16 mouse cellular contexts compared by ENCODE assay signal in the genomic region with DNA sequence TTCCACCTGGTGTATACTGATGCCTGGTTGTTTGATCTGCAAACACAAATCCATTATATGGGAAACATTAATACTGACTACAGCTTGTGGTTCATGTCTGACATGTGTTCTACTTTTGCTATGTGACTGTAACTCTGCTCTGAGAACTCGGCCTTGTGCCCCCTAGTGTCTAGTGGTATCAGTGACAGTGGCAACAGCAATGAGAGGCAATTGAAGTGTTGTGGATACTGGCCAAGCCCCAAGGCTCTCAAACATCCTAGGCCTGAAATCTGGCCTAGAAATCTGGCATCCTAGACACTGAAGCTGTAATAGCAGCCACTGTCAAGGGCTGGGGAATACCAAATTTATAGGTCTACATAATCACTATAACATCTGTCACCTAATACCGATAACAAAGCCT. TPM values are rescaled to one million over a fixed set of nuclear protein-coding genes. Genes with fewer than 3 reads are reported as not detected.
A peak's percentile ranks its signal among the peaks of the same experiment; 100 is the strongest.
DNase-seq lines count a peak whose midpoint lies in the region; ATAC-seq and TF ChIP-seq lines count a peak whose summit lies in the region.
"Had no signal": no experiment of that assay in that cellular context is flagged by ENCODE, and none has a peak within 500 bp of the region (broad histone marks: within the 10 kb centered on the region; RNA-seq: fewer than 3 reads in every experiment).

No protein-coding gene starts in this region.

- no peaks in the 10 kb centered on the region for H3K9me3 ChIP-seq in intestine, postnatal 0 days (ENCODE audit: control insufficient read depth)
- no peaks in the 10 kb centered on the region for H3K9me3 ChIP-seq in intestine, embryonic 16.5 days (ENCODE audit: control insufficient read depth, low read length)
- H3K9me3 ChIP-seq: embryonic facial prominence, embryonic 12.5 days; heart, embryonic 13.5 days; megakaryocyte, embryonic 14.5 days; neural tube, embryonic 12.5 days had no signal

- peak; percentile 62 for TF ChIP-seq CTCF in intestine, postnatal 0 days (IDR thresholded peaks at IDR 0.05; ENCODE audit: low read depth)

- 60% methylated on average over 2 of the region's 2 CpGs for WGBS in intestine, postnatal 0 days
- 65% methylated on average over 2 of the region's 2 CpGs for WGBS in intestine, embryonic 16.5 days

- DNase-seq in 3T3-L1 (ENCODE audit: low read depth, low spot score) = peak; percentile 74
- peak; percentile 55 for DNase-seq in ES-CJ7 (ENCODE audit: low read depth, low spot score)
- DNase-seq in c-Kit-positive CD71-positive TER-119-positive erythroid progenitor cells, embryonic 14.5 days (ENCODE audit: low spot score) = peak; percentile 60
- DNase-seq in natural killer cell, adult 2 months (ENCODE audit: low spot score in 2 of 2) = no peak
- DNase-seq in testis, postnatal 10 days (ENCODE audit: low spot score) = no peak
- DNase-seq: forebrain, postnatal 0 days had no signal

- 0 out of 2 replicates have a peak, but pooled peaks cover 4% of the 10 kb centered on the region for H3K4me1 ChIP-seq in intestine, postnatal 0 days (replicated peaks; ENCODE audit: control insufficient read depth, insufficient read depth, low read length)
- H3K4me1 ChIP-seq in intestine, embryonic 16.5 days (ENCODE audit: control insufficient read depth, insufficient read depth, low read length) = no peaks in the 10 kb centered on the region
- H3K4me1 ChIP-seq: embryonic facial prominence, embryonic 12.5 days; heart, embryonic 13.5 days; megakaryocyte, embryonic 14.5 days; neural tube, embryonic 12.5 days had no signal

- no peak overlapping the region for H3K27ac ChIP-seq in intestine, postnatal 0 days (ENCODE audit: low read depth, low read length)
- H3K27ac ChIP-seq in intestine, embryonic 16.5 days (ENCODE audit: low read length) = no peak overlapping the region
- H3K27ac ChIP-seq: embryonic facial prominence, embryonic 12.5 days; heart, embryonic 13.5 days; neural tube, embryonic 12.5 days had no signal

- no peaks in the 10 kb centered on the region for H3K36me3 ChIP-seq in intestine, postnatal 0 days (ENCODE audit: control insufficient read depth, insufficient read depth)
- H3K36me3 ChIP-seq in intestine, embryonic 16.5 days (ENCODE audit: control insufficient read depth, insufficient read depth, low read length) = no peaks in the 10 kb centered on the region
- H3K36me3 ChIP-seq: embryonic facial prominence, embryonic 12.5 days; heart, embryonic 13.5 days; neural tube, embryonic 12.5 days had no signal

- no peak for ATAC-seq in intestine, postnatal 0 days
- no peak for ATAC-seq in intestine, embryonic 16.5 days
- ATAC-seq in frontal cortex, adult (ENCODE audit: low TSS enrichment) = no peak
- ATAC-seq: forebrain, postnatal 0 days; hindbrain, embryonic 16.5 days had no signal

- H3K4me2 ChIP-seq in intestine, postnatal 0 days (replicated peaks; ENCODE audit: low read depth) = no peak overlapping the region
- no peak overlapping the region for H3K4me2 ChIP-seq in intestine, embryonic 16.5 days (ENCODE audit: low read depth, low read length)
- H3K4me2 ChIP-seq: embryonic facial prominence, embryonic 12.5 days; heart, embryonic 13.5 days; neural tube, embryonic 12.5 days had no signal

- H3K27me3 ChIP-seq in intestine, postnatal 0 days (replicated peaks; ENCODE audit: control insufficient read depth, insufficient read depth, low read length) = no peaks in the 10 kb centered on the region
- H3K27me3 ChIP-seq in intestine, embryonic 16.5 days (replicated peaks; ENCODE audit: control insufficient read depth, insufficient read depth, low read length) = no peaks in the 10 kb centered on the region
- H3K27me3 ChIP-seq: embryonic facial prominence, embryonic 12.5 days; heart, embryonic 13.5 days; neural tube, embryonic 12.5 days had no signal

- no peak overlapping the region for H3K9ac ChIP-seq in intestine, postnatal 0 days (ENCODE audit: low read depth, low read length)
- no peak overlapping the region for H3K9ac ChIP-seq in intestine, embryonic 16.5 days (ENCODE audit: low read depth, low read length)
- H3K9ac ChIP-seq: embryonic facial prominence, embryonic 12.5 days; forebrain, postnatal 0 days; heart, embryonic 13.5 days; neural tube, embryonic 12.5 days had no signal

- no peak overlapping the region for H3K4me3 ChIP-seq in intestine, postnatal 0 days (ENCODE audit: low read depth, low read length)
- H3K4me3 ChIP-seq in intestine, embryonic 16.5 days (ENCODE audit: low read length) = no peak overlapping the region
- H3K4me3 ChIP-seq: embryonic facial prominence, embryonic 12.5 days; heart, embryonic 13.5 days; megakaryocyte, embryonic 14.5 days; neural tube, embryonic 12.5 days had no signal

RNA-seq across cellular contexts. Expression of a gene that starts 30.9 kb away (rescaled TPM):
- 0.71 and 1.2 TPM in 2 replicates for polyA plus RNA-seq in intestine, postnatal 0 days (2015; fragmentation: Nextera tagmentation; extraction: Ambion mirVana)
- polyA plus RNA-seq in intestine, embryonic 16.5 days (2015; fragmentation: Nextera tagmentation; extraction: Ambion mirVana) = 0.43 and 1.1 TPM in 2 replicates
- polyA plus RNA-seq: forebrain, postnatal 0 days; hindbrain, embryonic 16.5 days; limb, embryonic 14.5 days; neural tube, embryonic 12.5 days had no signal

RNA-seq across cellular contexts. Expression of a gene that starts 51.3 kb away (rescaled TPM):
- 0.26 TPM in 1 of 2 replicates, not detected in the other for polyA plus RNA-seq in intestine, postnatal 0 days (2015; fragmentation: Nextera tagmentation; extraction: Ambion mirVana)
- 2.3 and 4.0 TPM in 2 replicates for polyA plus RNA-seq in intestine, embryonic 16.5 days (2015; fragmentation: Nextera tagmentation; extraction: Ambion mirVana)
- polyA plus RNA-seq: embryonic facial prominence, embryonic 12.5 days; forebrain, postnatal 0 days; heart, embryonic 13.5 days; hindbrain, embryonic 16.5 days; limb, embryonic 14.5 days; neural tube, embryonic 12.5 days; testis, adult 2 months had no signal

RNA-seq across cellular contexts. Expression of a gene that starts 51.7 kb away (rescaled TPM):
- 14.8 and 14.9 TPM in 2 replicates for polyA plus RNA-seq in intestine, postnatal 0 days (2015; fragmentation: Nextera tagmentation; extraction: Ambion mirVana)
- 8.5 and 9.7 TPM in 2 replicates for polyA plus RNA-seq in intestine, embryonic 16.5 days (2015; fragmentation: Nextera tagmentation; extraction: Ambion mirVana)

Comparison
In these comparisons a context has a peak if more than half of its experiments do, and no peak if none do; other contexts are left out.
1. DNase-seq: peak in 3T3-L1 (single experiment), ES-CJ7 (single experiment) and c-Kit-positive CD71-positive TER-119-positive erythroid progenitor cells, embryonic 14.5 days (single experiment); none in natural killer cell, adult 2 months (0 of 2) and testis, postnatal 10 days (single experiment).